Mouse (Mus musculus) forebrain, embryonic 15.5 days (tissue): ENCODE measurements around the gene Abcc2. TPM values are rescaled to one million over a fixed set of nuclear protein-coding genes. Genes with fewer than 3 reads are reported as not detected.

Experiments used
- ATAC-seq: fragments of 200-750 bp; cut with Nextera tagmentation; replicated peaks from 2 replicates; pipeline ENCODE4 v1.8.0; 2017; ENCODE audit warnings: mild to moderate bottlenecking, moderate TSS enrichment, moderate library complexity
- H3K27ac ChIP-seq: fragments of 300-500 bp; sonication (generic); replicated peaks from 2 replicates; pipeline ENCODE4 v1.5.1; 2015; ENCODE audit warnings: mild to moderate bottlenecking, inconsistent platforms
- H3K27me3 ChIP-seq: fragments of 300-500 bp; sonication (generic); 2 replicates; pipeline ENCODE4 v1.6.1; 2015; ENCODE audit warnings: inconsistent platforms
- H3K36me3 ChIP-seq: fragments of 300-500 bp; sonication (generic); 2 replicates; pipeline ENCODE4 v1.6.1; 2015; ENCODE audit warnings: mild to moderate bottlenecking, inconsistent platforms
- H3K4me1 ChIP-seq: fragments of 300-500 bp; sonication (generic); 2 replicates; pipeline ENCODE4 v1.6.1; 2015; ENCODE audit warnings: inconsistent platforms
- H3K4me2 ChIP-seq: fragments of 300-500 bp; sonication (generic); replicated peaks from 2 replicates; pipeline ENCODE4 v1.6.1; 2015; ENCODE audit warnings: mild to moderate bottlenecking, inconsistent platforms
- H3K4me3 ChIP-seq: fragments of 300-500 bp; sonication (generic); 2 replicates; pipeline ENCODE4 v1.5.1; 2015; ENCODE audit warnings: mild to moderate bottlenecking, inconsistent platforms
- H3K9ac ChIP-seq: fragments of 300-500 bp; sonication (generic); replicated peaks from 2 replicates; pipeline ENCODE4 v1.6.1; 2015; ENCODE audit warnings: mild to moderate bottlenecking, inconsistent platforms
- H3K9me3 ChIP-seq: fragments of 300-500 bp; sonication (generic); 2 replicates; pipeline ENCODE4 v1.6.1; 2016; ENCODE audit warnings: inconsistent platforms
- WGBS: fragments of 180-500 bp; shearing (Covaris S2); methylation state at CpG from one replicate; pipeline ENCODE4 v1.1.7; 2015; ENCODE audit warnings: mixed read lengths; 5-methylcytosine and 5-hydroxymethylcytosine counted together
- polyA plus RNA-seq: library from polyadenylated mRNA; unstranded; fragments of >200 nt; fragmentation: Nextera tagmentation; extraction: Ambion mirVana; gene quantifications from 2 replicates; pipeline ENCODE4 v1.2.1, GENCODE M21; 2015

The Abcc2 gene
- polyA plus RNA-seq, 1 experiment from 2014 or later = not detected

DNA sequence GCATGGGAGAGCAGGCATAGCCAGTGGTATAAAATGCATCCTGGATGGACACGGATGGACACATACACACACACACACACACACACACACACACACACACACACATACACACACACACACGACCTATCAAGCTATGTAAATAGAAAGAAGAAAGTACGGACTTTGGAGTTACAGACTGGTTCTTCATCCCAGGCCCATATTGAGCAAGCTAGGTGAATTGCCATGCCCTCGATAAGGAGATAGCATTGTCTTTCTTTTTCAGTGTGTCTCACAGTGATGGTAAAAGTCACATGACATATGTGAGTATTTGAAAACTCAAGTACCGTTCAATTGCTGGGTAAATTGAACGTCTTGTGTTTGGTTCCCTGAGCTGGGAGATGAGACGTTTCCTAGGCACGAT is 44.9 kb downstream of the Abcc2 start:
- 79% methylated on average over 8 of the region's 8 CpGs for WGBS
- H3K9ac ChIP-seq = no peak overlapping the region
- no peak overlapping the region for H3K4me3 ChIP-seq
- H3K4me1 ChIP-seq = no peaks in the 10 kb centered on the region
- no peak for ATAC-seq
- no peak overlapping the region for H3K4me2 ChIP-seq
- H3K27ac ChIP-seq = no peak overlapping the region
- H3K9me3 ChIP-seq = no peaks in the 10 kb centered on the region
- H3K36me3 ChIP-seq = no peaks in the 10 kb centered on the region
- H3K27me3 ChIP-seq = no peaks in the 10 kb centered on the region

- Histone ChIP-seq H3K36me3 (no peaks in the 10 kb centered on the region), H3K4me3 (no peak overlapping the region), H3K9me3 (no peaks in the 10 kb centered on the region), H3K9ac (no peak overlapping the region), H3K27ac (no peak overlapping the region), H3K27me3 (0 out of 2 replicates have a peak, but pooled peaks cover 3% of the 10 kb centered on the region), H3K4me2 (no peak overlapping the region), H3K4me1 (no peaks in the 10 kb centered on the region)
- 24% methylated on average over 21 of the region's 21 CpGs for WGBS
- ATAC-seq = no peak; the same call in 1 of the 2 replicates
Observed at GRCm38 (mm10) chr19:43832425-43833069, 50.6 kb downstream of the Abcc2 start.

DNA sequence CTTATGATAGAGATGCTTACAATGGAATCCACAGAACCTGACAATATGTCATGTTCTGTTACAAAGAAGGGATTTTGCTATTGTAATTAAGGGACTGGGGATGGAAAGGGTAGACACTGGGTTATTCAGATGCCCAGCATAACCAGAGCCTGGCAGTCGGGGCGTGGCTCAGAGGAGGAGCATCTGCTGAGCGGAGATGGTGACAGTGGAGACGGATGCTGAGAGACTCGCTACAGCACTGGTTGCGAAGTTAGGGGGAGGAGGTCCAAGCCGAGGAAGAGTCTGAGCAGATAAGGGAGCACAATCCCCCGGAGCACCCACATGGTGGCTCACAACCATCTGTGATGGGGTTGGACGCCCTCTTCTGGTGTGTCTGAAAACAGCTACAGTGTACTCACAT is 61.2 kb downstream of the Abcc2 start:
- ATAC-seq = no peak
- H3K9ac ChIP-seq = no peak overlapping the region
- H3K4me3 ChIP-seq = no peak overlapping the region
- H3K27me3 ChIP-seq = no peaks in the 10 kb centered on the region
- peaks cover 13% of the 10 kb centered on the region for H3K36me3 ChIP-seq
- H3K4me1 ChIP-seq = no peaks in the 10 kb centered on the region
- WGBS = 90% methylated on average over 9 of the region's 9 CpGs
- H3K9me3 ChIP-seq = no peaks in the 10 kb centered on the region
- H3K4me2 ChIP-seq = no peak overlapping the region
- no peak overlapping the region for H3K27ac ChIP-seq

DNA sequence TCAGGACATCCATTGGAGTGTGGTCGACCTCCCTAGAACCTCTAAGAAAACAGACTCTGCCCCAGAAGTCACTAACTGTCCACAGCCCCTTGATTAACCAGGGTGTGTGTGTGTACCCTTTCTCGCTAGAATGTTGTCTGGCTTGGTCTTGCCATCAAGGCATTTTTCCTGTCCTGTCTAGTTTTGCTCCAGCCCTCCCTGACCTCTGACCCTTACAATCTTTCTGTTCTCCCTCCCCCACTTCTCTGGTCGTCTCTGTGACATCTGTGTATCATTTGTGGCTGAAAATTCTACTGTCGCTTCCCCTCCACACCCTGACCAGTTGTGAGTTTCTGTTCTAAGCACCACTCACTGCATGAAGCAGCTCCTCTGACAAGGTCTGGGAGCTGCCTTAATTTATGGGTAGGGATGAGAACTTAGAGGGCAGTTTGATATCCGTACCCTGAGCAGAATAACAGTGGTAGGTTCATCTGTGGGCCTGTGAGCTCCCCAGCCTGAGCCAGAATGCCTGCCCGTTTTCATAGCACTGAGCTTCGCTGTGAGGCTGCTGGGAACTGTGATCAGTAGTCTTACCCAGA is 63.4 kb downstream of the Abcc2 start:
- Histone ChIP-seq H3K27ac (no peak overlapping the region), H3K9ac (no peak overlapping the region), H3K4me2 (no peak overlapping the region), H3K27me3 (no peaks in the 10 kb centered on the region), H3K36me3 (peaks cover 30% of the 10 kb centered on the region), H3K4me1 (no peaks in the 10 kb centered on the region), H3K9me3 (no peaks in the 10 kb centered on the region), H3K4me3 (no peak overlapping the region)
- WGBS = 75% methylated on average over 7 of the region's 7 CpGs
- no peak for ATAC-seq

- Histone ChIP-seq H3K4me2 (no peak overlapping the region), H3K9me3 (no peaks in the 10 kb centered on the region), H3K4me3 (no peak overlapping the region), H3K36me3 (peaks cover 37% of the 10 kb centered on the region), H3K27ac (no peak overlapping the region), H3K27me3 (no peaks in the 10 kb centered on the region), H3K4me1 (no peaks in the 10 kb centered on the region), H3K9ac (no peak overlapping the region)
- WGBS = 90% methylated on average over 15 of the region's 15 CpGs
- no peak for ATAC-seq
Observed at GRCm38 (mm10) chr19:43847056-43847455, 65.1 kb downstream of the Abcc2 start.

- Histone ChIP-seq H3K4me3 (no peak overlapping the region), H3K4me1 (no peaks in the 10 kb centered on the region), H3K4me2 (no peak overlapping the region), H3K27me3 (no peaks in the 10 kb centered on the region), H3K9me3 (no peaks in the 10 kb centered on the region), H3K36me3 (peaks cover 38% of the 10 kb centered on the region), H3K9ac (no peak overlapping the region), H3K27ac (no peak overlapping the region)
- ATAC-seq = no peak
- WGBS = 95% methylated on average over 15 of the region's 15 CpGs
Observed at GRCm38 (mm10) chr19:43847966-43848365, 66.0 kb downstream of the Abcc2 start.

GRCm38 (mm10) chr19:43850026-43850425 is 68.0 kb downstream of the Abcc2 start:
- WGBS = 93% methylated on average over 11 of the region's 11 CpGs
- H3K27ac ChIP-seq = no peak overlapping the region

DNA sequence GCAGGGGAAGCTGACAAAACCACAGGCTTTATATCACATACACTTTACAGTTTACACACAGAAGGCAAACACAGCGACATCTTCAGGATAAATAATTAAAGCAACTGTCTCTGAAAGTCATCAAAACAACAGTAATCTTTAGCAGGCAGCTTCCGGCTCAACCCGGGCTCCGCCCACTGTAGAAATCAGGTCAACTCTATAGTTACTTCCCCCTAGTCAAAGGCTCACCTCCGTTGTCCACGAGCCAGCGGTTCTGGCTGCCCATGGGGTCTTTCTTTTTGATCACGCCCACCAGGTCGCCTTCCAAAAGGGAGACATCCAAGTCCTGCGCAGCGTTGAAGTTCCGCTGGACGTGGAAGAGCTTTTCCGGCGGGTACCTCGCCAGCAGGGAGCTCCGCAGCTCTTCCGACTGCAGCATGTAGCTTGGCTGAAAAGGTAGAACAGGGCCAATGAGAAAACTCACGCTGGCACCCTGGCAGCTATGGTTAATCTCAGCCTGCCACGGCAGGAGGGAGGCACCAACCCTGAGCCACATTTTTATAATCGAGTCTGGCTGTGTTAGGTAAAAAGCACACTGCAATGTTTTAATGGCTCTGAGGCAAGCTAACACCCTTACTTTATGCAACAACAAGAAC is 70.1 kb downstream of the Abcc2 start:
- no peaks in the 10 kb centered on the region for H3K27me3 ChIP-seq
- H3K4me2 ChIP-seq = no peak overlapping the region
- H3K27ac ChIP-seq = no peak overlapping the region
- no peak overlapping the region for H3K9ac ChIP-seq
- H3K4me1 ChIP-seq = no peaks in the 10 kb centered on the region
- 81% methylated on average over 21 of the region's 21 CpGs for WGBS
- ATAC-seq = no peak
- no peak overlapping the region for H3K4me3 ChIP-seq
- peaks cover 60% of the 10 kb centered on the region for H3K36me3 ChIP-seq
- H3K9me3 ChIP-seq = no peaks in the 10 kb centered on the region

More at GRCm38 (mm10) chr19:43850026-43850425, 68.0 kb downstream of the Abcc2 start:
- Histone ChIP-seq H3K4me2 (no peak overlapping the region), H3K9ac (no peak overlapping the region), H3K4me1 (no peaks in the 10 kb centered on the region), H3K36me3 (peaks cover 51% of the 10 kb centered on the region), H3K9me3 (no peaks in the 10 kb centered on the region), H3K27me3 (no peaks in the 10 kb centered on the region), H3K4me3 (no peak overlapping the region)
- ATAC-seq = no peak

DNA sequence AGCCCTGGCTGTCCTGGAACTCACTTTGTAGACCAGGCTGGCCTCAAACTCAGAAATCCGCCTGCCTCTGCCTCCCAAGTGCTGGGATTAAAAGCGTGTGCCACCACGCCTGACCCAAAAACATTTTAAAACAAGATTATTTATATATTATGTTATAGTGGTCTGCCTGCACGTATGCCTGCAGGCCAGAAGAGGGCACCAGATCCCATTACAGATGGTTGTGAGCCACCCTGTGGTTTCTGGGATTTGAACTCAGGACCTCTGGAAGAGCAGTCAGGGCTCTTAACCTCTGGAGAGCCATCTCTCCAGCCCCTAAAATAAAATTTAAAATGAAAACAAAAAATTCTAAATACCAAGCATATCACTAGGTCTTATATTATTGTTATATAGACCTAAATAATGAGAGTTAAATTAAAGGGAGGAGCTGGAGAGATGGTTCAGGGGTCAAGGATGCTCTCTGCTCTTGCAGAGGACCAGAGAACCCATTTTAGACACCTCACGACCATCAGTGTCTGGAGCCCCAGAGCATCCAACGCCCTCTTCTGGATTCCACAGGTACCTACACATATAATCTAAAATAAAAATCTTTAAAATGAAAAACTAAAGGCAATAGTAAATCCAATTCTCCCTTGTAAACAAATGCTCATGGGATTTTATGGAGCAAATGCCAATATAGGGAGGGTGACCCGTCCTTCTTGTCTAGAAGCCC is 71.0 kb downstream of the Abcc2 start:
- 80% methylated on average over 7 of the region's 7 CpGs for WGBS
- Histone ChIP-seq H3K4me3 (no peak overlapping the region), H3K4me1 (no peaks in the 10 kb centered on the region), H3K27me3 (no peaks in the 10 kb centered on the region), H3K4me2 (no peak overlapping the region), H3K36me3 (peaks cover 51% of the 10 kb centered on the region), H3K27ac (no peak overlapping the region), H3K9ac (no peak overlapping the region), H3K9me3 (no peaks in the 10 kb centered on the region)
- no peak for ATAC-seq

DNA sequence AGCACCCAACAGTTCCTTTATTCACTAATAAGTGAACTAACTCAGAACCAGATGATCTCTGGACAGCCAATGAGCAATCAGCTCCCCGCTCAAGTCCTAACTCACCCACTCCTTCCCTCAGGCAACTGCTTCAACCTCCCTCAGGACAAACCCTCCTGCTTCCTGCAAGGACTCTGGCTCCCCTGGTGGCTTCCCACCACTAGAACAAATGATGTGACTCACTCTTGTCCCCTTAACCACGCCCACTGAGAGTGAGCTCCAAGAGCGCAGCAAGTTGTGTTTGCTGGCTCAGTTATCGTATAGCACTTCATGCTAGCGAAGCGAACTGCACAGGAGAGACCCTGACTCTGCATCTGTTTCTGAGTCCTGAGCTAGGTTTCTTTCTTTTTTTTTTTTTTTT is 75.4 kb downstream of the Abcc2 start:
- ATAC-seq = no peak

GRCm38 (mm10) chr19:43870418-43870817 is 88.4 kb downstream of the Abcc2 start:
- no peak for ATAC-seq
- Histone ChIP-seq H3K4me3 (no peak overlapping the region), H3K4me2 (no peak overlapping the region), H3K27me3 (no peaks in the 10 kb centered on the region), H3K9me3 (no peaks in the 10 kb centered on the region), H3K4me1 (peaks cover 2% of the 10 kb centered on the region; the same call in 1 of the 2 replicates), H3K27ac (no peak overlapping the region), H3K36me3 (peaks cover 30% of the 10 kb centered on the region), H3K9ac (no peak overlapping the region)
- 94% methylated on average over 4 of the region's 4 CpGs for WGBS

More for the DNA sequence above, 75.4 kb downstream of the Abcc2 start:
- peaks cover 44% of the 10 kb centered on the region for H3K36me3 ChIP-seq
- H3K9me3 ChIP-seq = no peaks in the 10 kb centered on the region
- WGBS = 80% methylated on average over 6 of the region's 6 CpGs
- no peak overlapping the region for H3K4me3 ChIP-seq
- no peak overlapping the region for H3K9ac ChIP-seq
- no peaks in the 10 kb centered on the region for H3K4me1 ChIP-seq
- H3K27ac ChIP-seq = no peak overlapping the region
- H3K27me3 ChIP-seq = no peaks in the 10 kb centered on the region
- H3K4me2 ChIP-seq = no peak overlapping the region

- no peak for ATAC-seq
- Histone ChIP-seq H3K4me2 (no peak overlapping the region), H3K9me3 (no peaks in the 10 kb centered on the region), H3K27me3 (no peaks in the 10 kb centered on the region), H3K9ac (no peak overlapping the region), H3K36me3 (peaks cover 14% of the 10 kb centered on the region), H3K27ac (no peak overlapping the region), H3K4me1 (peaks cover 34% of the 10 kb centered on the region), H3K4me3 (no peak overlapping the region)
- 93% methylated on average over 11 of the region's 11 CpGs for WGBS
Observed at GRCm38 (mm10) chr19:43874351-43874750, 92.4 kb downstream of the Abcc2 start.
